Mouse (Mus musculus): ENCODE measurements around the gene Mylk2. TPM values are rescaled to one million over a fixed set of nuclear protein-coding genes. Genes with fewer than 3 reads are reported as not detected.

The Mylk2 gene
- total RNA-seq, 4 experiments from 2014 or later = 0.17 to 0.44 (median 0.31) TPM

DNA sequence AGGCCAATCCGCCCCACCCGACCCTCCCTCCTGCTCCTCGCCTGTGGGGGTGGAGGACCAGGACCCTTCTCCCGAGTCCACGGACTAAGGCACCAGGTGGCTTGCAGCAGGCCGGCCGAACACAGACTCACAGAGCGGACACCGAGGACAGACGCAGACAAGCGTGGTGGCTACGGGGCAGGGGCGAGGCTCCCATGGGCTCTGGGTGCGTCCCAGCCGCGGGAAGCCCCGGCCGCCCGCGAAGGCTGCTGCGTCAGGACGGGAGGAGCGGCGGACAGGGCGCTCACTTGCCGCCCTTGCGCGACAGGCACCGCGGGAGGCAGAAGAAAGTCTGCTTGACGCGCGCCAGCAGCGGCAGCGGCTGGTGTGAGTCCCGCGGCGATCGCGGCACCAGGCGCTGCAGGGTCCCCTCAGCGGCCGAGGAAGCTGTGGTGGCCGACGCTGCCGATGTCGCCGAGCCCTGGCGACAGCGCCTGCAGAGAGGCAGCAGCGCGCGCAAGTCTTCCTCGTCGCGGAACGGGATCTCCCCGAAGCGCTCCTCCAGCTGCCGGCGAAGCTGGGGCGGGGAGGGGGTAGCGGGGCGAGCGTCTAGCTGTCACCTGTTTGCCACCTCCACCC lies 31.9 kb downstream of the Mylk2 start:
- no peak for DNase-seq (ENCODE audit: low spot score)

DNA sequence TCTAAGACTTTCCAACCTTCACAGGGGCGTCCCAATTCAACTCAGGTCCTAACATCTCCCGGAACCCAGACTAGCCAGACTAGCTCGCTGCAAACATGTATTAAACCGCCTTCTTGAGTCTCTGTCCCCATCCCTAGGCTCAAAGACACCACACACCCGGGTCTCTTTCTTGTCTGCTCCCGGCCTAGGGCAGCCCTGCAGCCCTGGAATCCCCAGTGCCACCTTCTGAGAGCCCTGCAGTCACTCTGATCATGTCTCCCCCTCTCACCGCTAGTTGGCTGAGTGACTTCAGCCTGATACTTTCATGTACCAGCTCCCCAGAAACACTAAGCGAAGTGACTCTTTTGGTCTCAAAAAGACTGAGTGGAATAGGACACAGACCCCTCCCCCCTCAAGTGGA lies 32.4 kb downstream of the Mylk2 start:
- no peak for DNase-seq (ENCODE audit: low spot score)

DNA sequence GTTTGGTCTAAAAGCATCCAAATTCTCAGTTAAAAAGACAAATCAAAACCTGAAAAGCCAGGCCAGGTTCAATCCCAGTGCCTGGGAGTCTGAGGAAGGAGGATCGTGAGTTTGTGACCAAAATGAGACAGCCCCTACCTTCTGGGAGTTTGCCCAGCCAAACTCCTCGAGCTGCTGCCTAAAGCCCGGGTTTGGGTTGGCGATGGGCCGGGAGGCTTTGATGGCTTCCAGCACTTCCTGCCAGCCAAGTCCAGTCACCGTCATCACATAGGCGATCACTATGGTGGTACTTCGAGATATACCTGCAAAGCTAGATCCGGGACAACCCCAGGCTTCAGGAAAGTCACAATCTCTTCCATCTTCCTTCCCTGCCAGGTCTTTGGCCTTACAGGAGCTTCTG lies 32.9 kb downstream of the Mylk2 start:
- no peak for DNase-seq (ENCODE audit: low spot score)

DNA sequence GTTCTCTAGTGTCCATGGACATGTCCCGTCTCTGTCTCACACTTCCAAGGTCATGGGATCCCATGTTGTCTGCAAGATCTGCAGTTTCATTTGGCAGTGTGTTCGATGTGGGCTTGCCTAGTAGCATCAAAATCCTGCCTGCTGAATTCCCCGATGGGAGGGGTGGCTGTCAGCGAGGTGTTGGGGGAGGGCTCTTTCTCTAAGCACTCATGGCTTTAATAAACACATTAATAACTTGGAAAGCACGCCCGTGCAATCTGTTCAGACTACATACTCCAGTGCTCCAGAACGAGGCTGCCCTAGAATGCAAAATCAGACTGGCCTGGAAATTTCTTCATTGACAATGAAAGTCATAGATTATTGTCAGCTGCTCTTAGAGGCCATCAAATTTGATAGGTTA lies 35.9 kb downstream of the Mylk2 start:
- DNase-seq (ENCODE audit: low spot score) = no peak

DNA sequence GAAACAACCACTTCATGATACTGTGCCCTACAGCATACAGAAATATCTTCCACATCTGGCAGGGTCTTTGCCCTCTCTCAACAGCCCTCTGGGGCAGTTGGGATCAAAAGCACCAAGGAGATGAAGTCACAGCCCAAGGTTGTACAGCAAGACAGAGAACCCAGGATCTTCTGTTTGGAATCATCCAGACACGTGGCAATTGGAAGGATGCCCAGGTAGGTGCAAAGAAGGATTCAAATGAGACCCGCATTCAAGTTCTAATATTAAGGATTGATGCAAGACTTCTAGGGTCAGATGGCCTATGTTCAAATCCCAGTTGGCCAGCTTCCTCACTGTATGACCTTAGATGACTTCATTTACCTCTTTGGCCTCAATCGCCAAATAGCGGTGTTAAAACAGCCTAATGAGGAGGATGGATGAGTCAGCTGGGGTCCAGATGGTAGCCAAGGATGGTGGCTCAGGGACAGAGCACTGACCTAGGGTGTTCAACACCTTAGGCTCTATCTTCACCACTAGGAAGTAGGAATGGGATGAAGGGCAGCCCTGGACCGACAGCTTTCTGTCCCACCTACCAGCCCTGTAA lies 37.4 kb downstream of the Mylk2 start:
- DNase-seq (ENCODE audit: low spot score) = no peak

DNA sequence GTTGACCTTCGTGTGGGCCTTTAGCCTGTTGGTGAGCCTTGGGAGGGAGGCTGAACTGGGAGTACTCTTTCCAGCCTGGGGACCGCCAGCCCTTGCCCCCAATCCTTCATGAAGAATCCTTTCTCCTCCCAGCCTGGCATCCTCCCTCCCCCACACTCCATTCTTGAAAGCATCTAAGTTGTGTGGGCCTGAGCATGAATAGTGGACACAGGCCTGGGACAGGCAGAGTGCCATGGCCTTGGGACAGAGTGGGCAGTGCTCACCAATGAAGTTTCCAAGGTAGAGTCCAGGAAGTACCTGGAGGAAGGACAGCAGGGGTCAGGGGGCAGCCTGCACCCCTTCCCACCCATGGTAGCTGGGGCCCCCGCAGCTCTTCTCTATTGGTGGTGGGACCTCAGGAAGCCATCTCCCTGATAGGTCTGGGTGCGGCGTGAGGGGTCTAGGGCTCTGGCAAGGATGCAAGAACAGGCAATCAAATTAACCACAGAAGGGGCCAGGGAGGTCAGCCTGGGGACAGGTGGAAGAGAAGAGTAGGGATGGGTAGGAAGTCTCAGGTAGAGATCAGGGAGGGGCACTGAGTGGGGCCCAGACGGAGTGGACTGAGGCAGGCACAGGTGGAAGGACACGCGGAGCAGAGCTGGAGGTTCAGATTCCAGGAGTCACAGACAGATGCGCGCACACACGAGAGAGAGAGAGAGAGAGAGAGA lies 39.4 kb downstream of the Mylk2 start:
- DNase-seq (ENCODE audit: low spot score) = no peak

DNA sequence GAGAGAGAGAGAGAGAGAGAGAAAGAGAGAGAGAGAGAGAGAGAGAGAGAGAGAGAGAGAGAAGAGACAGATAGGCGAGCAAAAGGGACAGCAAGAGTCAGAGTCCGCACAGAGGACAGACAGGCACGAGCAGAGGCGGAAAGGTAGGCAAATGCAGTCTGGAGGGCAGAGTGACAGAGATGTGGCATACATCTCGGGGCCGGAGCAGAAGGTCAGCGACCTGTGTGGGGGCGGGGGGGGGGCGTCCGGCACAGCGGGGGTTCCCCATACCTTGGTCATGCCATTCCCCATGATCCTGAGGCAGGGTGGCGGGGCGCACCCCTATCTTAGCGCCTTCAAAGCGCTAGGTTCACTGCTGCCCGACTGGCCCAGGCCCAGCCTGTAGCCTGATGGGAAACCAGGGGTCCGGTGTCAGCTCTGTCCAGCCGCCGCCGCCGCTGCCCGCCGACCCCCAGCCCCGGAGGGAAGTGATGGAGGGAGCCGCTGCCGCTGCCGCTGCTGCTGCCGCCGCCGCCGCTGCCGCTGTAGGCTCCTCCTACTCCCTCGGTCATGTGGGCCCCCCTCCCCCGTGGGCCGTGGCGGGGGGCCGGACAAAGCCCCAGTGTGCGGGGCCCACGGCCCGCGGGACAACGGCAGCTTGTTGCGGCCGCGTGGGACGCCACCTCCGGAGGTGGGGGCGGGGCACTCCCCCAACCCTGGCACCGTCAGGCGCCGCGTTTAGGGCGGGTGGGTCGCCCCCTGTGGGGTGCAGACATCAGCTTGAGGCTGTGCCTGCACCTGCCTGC lies 40.1 kb downstream of the Mylk2 start, which contains the start of gene Dusp15:
Gene Dusp15, minus strand, starts transcription at position 634 of the 785 bp plus-strand sequence.
- DNase-seq (ENCODE audit: low spot score) = no peak

DNA sequence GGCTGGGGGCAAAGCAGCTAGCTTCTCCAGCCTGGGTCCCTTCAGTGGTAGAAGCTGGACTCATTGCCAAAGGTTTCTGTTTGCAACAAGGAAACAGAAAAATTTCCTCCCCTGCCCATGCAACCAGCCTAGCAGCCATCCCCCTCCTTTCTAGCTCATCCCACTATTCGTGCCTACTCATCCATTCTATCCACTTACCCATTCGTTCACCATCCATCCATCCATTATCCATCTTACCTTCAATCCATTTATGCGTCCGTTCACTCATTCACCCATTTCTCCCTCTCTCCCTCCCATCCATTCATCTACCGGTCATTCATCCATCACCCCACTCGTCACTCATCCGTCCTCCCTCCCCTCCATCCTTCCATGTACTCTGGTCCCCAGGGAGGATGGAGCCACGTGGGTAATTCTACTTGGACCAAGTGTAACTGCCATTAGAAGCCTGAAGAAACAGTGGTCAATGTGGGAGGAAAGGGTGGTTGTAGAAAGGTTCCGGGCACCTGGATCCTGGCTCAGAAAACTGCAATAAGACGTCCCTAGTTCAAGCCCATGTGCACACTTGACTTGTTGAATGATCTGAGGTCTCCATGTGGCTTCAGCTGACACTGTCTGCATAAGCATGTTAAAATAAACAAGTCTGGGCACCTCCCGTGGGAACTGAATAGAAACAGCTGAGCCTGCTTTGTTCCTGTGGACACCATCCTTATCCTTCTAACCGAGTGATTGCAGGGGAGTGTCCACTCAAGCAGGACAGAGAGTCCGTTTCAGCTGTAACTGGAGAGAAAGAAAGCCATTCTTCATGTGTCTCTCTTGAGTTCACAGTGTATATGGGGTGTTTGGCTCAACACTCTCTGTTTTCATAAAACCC lies 40.9 kb downstream of the Mylk2 start:
- DNase-seq (ENCODE audit: low spot score) = no peak

DNA sequence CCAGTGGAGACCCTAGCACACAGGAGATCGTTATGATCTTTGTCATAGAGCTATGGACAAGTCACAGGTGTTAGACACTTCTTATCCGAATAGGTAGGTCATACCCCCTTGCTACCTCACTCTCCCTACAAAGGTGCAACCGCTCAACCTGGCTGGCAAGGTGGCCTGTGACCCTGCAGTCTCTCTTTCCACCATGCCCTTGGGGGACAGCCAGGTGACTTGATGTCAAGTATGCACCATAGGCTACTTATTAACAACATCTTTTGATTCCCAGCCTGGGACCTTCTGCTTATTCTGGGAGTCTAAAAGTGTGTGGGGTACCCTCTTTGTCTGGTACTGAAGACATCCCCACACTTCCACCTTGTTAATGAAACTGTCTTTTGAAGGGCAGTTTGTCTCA lies 47.0 kb downstream of the Mylk2 start:
- no peak for DNase-seq (ENCODE audit: low spot score)

DNA sequence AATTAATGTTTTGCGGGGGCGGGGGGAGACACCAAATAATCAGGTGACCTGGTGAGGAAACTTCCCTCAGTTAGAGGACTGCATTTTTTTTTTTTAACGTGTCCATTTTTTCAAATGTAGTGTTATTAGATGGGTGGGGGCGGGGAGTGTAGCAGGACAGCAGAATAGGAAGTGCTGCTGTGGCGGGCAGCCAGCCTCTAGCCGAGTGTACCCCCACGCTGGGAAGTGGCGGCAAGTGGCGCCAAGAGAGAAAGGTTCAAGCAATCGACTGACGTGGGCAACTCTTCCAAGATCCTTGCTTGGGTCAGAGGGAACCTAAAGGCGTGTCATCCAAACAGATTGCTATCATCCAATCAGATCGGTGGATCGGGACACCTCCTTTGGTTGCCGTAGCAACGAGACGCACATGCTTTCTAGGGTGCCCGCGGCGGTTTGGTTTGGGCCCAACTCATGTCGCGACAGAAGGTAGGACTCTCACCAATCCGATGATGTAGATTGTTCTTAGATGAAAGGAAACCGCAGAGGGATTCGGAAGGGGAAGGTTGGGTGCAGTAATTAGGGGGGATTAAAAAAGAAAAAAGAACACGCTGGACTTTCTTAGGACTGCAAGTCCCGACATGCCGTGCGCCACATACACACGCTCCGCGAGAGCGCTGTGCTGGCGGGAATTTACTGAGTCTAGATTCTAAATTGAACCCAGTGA lies 51.1 kb downstream of the Mylk2 start, which contains the start of gene Ttll9:
Gene Ttll9, plus strand, starts transcription at position 395 of the 703 bp plus-strand sequence.
- peak; percentile 41 for DNase-seq (ENCODE audit: low spot score)

DNA sequence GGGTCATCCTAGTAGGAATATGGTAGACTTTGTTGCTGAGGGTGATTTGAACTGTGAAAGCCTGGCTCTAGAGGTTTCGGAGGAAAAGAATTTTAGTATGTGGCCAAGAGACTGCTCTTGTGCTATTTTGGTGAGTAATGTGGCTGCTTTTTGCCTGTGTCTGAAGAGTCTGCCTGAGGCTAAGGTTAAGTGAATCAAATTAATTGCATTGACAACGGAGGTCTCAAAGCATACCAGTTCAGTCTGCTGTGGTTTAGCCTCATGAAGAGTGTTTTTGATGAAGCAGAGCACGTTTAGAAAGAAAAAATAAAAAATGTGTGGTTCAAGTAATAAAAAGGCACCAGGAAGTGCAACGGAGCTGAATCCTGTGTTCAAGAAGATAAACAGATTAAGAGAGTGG lies 54.4 kb downstream of the Mylk2 start:
- DNase-seq (ENCODE audit: low spot score) = no peak

Small RNA genes within 50 kb of the gene (microRNA-seq; reads per million reads assigned to microRNA genes)
- gene Mir5622 = not detected

Other genes with a start within 250 kb of the Mylk2 start
- gene H13, start 241.9 kb upstream of the Mylk2 start, total RNA-seq (2022) = 10 to 100 TPM; 34.4 to 36.3 (median 35.1) TPM
- 10 to 100 TPM; 15.0 to 19.6 (median 16.6) TPM for gene Mcts2, start 224.3 kb upstream of the Mylk2 start, total RNA-seq (2022)
- gene Id1, start 175.1 kb upstream of the Mylk2 start, total RNA-seq (2022) = 10 to 100 TPM; 43.3 to 63.6 (median 58.4) TPM
- gene Cox4i2, start 157.2 kb upstream of the Mylk2 start, total RNA-seq (2022) = 10 to 100 TPM; 10.3 to 16.2 (median 12.4) TPM
- 10 to 100 TPM; 46.9 to 66.6 (median 51.4) TPM for gene Bcl2l1, start 79.6 kb upstream of the Mylk2 start, total RNA-seq (2022)
- 1 to 10 TPM in 2 of 4 experiments, under 1 TPM in 2; 0.65 to 1.4 (median 0.91) TPM for gene Tpx2, start 63.4 kb upstream of the Mylk2 start, total RNA-seq (2022)
- gene Foxs1, start 21.9 kb downstream of the Mylk2 start, total RNA-seq (2022) = 1 to 10 TPM; 1.6 to 2.7 (median 2.1) TPM
- gene Dusp15, start 40.3 kb downstream of the Mylk2 start, total RNA-seq (2022) = not detected
- gene Ttll9, start 51.1 kb downstream of the Mylk2 start, total RNA-seq (2022) = not detected
- 100 to 1,000 TPM; 129 to 141 (median 136) TPM for gene Pdrg1, start 104.1 kb downstream of the Mylk2 start, total RNA-seq (2022)
- gene Xkr7, start 120.5 kb downstream of the Mylk2 start, total RNA-seq (2022) = not detected
- 10 to 100 TPM; 12.9 to 21.5 (median 13.8) TPM for gene Ccm2l, start 154.6 kb downstream of the Mylk2 start, total RNA-seq (2022)
- gene Hck, start 197.1 kb downstream of the Mylk2 start, total RNA-seq (2022) = 1 to 10 TPM in 2 of 4 experiments, under 1 TPM in 2; 0.72 to 1.2 (median 0.95) TPM
- gene Tm9sf4, start 250.0 kb downstream of the Mylk2 start, total RNA-seq (2022) = 10 to 100 TPM; 41.9 to 50.0 (median 45.1) TPM